In genomic region chr10:115595748-115596147, GRCm38 (mm10) we compare ENCODE assay signal across 22 mouse cellular contexts. TPM values are rescaled to one million over a fixed set of nuclear protein-coding genes. Genes with fewer than 3 reads are reported as not detected.
"Had no signal": no experiment of that assay in that cellular context is flagged by ENCODE, and none has a peak within 500 bp of the region (broad histone marks: within the 10 kb centered on the region; RNA-seq: fewer than 3 reads in every experiment).

No protein-coding gene starts in this region.

- H3K4me3 ChIP-seq: neural tube, embryonic 13.5 days; neural tube, embryonic 15.5 days; stomach, embryonic 15.5 days had no signal

- H3K9ac ChIP-seq: neural tube, embryonic 13.5 days; neural tube, embryonic 15.5 days; stomach, embryonic 15.5 days had no signal

- H3K4me1 ChIP-seq: stomach, embryonic 15.5 days had no signal

- H3K36me3 ChIP-seq: neural tube, embryonic 13.5 days; neural tube, embryonic 15.5 days; stomach, embryonic 15.5 days had no signal

- H3K27me3 ChIP-seq: neural tube, embryonic 15.5 days; stomach, embryonic 15.5 days had no signal

- H3K9me3 ChIP-seq: neural tube, embryonic 13.5 days; neural tube, embryonic 15.5 days; stomach, embryonic 15.5 days had no signal

- H3K4me2 ChIP-seq: neural tube, embryonic 13.5 days; neural tube, embryonic 15.5 days; stomach, embryonic 15.5 days had no signal

- DNase-seq: retina, postnatal 1 day; right cerebral cortex, adult 18-20 months; right cerebral cortex, postnatal 14 days; right cerebral cortex, postnatal 25 days; right cerebral cortex, postnatal 4 days; spleen, adult 18-20 months; thymus, adult 18-20 months; thymus, adult 2 months; thymus, postnatal 25 days; thymus, postnatal 36 days; thymus, postnatal 4 days had no signal

- H3K27ac ChIP-seq: neural tube, embryonic 13.5 days; neural tube, embryonic 15.5 days; stomach, embryonic 15.5 days; stomach, postnatal 0 days had no signal

RNA-seq across cellular contexts. Expression of gene A930009A15Rik, which starts 26.0 kb away (rescaled TPM):
- total RNA-seq: neutrophil, adult 5-6 weeks had no signal
- polyA plus RNA-seq: small intestine, adult 2 months; stomach, embryonic 14.5 days; stomach, embryonic 15.5 days; stomach, embryonic 16.5 days; stomach, postnatal 0 days; testis, adult 2 months; thymus, adult 2 months; thymus, postnatal 0 days; urinary bladder, adult 2 months had no signal
